Mouse (Mus musculus) lung, embryonic 14.5 days (tissue): Measurements from ENCODE around the gene Sufu. TPM values are rescaled to one million over a fixed set of nuclear protein-coding genes. Genes with fewer than 3 reads are reported as not detected.

Source experiments
- ATAC-seq: fragments of 200-750 bp; cut with Nextera tagmentation; 2 replicates; pipeline ENCODE4 v1.8.0; 2017; ENCODE audit warnings: mild to moderate bottlenecking, moderate TSS enrichment, moderate library complexity; ENCODE audit not compliant: insufficient read depth
- DNase-seq: peaks from one replicate; pipeline ENCODE4 v3.0.0-alpha.2; 2015
- H3K27ac ChIP-seq: fragments of 300-500 bp; sonication (generic); 2 replicates; pipeline ENCODE4 v1.5.1; 2014; ENCODE audit warnings: low read depth, mild to moderate bottlenecking, moderate library complexity
- H3K27me3 ChIP-seq: fragments of 300-500 bp; sonication (generic); 2 replicates; pipeline ENCODE4 v1.6.1; 2014; ENCODE audit warnings: low read length, control low read depth; ENCODE audit not compliant: insufficient read depth
- H3K36me3 ChIP-seq: fragments of 300-500 bp; sonication (generic); 2 replicates; pipeline ENCODE4 v1.6.1; 2014; ENCODE audit warnings: control low read depth; ENCODE audit not compliant: insufficient read depth
- H3K4me1 ChIP-seq: fragments of 300-500 bp; sonication (generic); 2 replicates; pipeline ENCODE4 v1.6.1; 2014; ENCODE audit warnings: antibody characterized with exemption, control low read depth; ENCODE audit not compliant: insufficient read depth
- H3K4me2 ChIP-seq: fragments of 300-500 bp; sonication (generic); 2 replicates; pipeline ENCODE4 v1.6.1; 2014; ENCODE audit warnings: mild to moderate bottlenecking
- H3K4me3 ChIP-seq: fragments of 300-500 bp; sonication (generic); 2 replicates; pipeline ENCODE4 v1.5.1; 2014; ENCODE audit warnings: low read depth, low read length
- H3K9ac ChIP-seq: fragments of 300-500 bp; sonication (generic); 2 replicates; pipeline ENCODE4 v1.6.1; 2014
- H3K9me3 ChIP-seq: fragments of 300-500 bp; sonication (generic); 2 replicates; pipeline ENCODE4 v1.6.1; 2016; ENCODE audit warnings: low read depth, low read length, control low read depth
- CTCF ChIP-seq: IDR thresholded peaks from 2 replicates; pipeline ENCODE4 v1.5.1; 2016; ENCODE audit warnings: antibody characterized with exemption, low read depth
- WGBS: fragments of 180-500 bp; shearing (Covaris S2); extraction: QIAGEN DNeasy Blood & Tissue Kit; methylation state at CpG from one replicate; pipeline ENCODE4 v1.1.7; 2014; 5-methylcytosine and 5-hydroxymethylcytosine counted together
- polyA plus RNA-seq: library from polyadenylated mRNA; unstranded; fragments of >200 nt; fragmentation: Nextera tagmentation; extraction: Ambion mirVana; gene quantifications from 2 replicates; pipeline ENCODE4 v1.2.1, GENCODE M21; 2014

Sufu gene
- polyA plus RNA-seq, 1 experiment from 2014 or later, result 47.5 TPM

GRCm38 (mm10) chr19:46478242-46478641, 81.5 kb downstream of the Sufu start:
- Histone ChIP-seq H3K27ac (peak overlapping the region; percentile 88), H3K27me3 (no peaks in the 10 kb centered on the region), H3K4me3 (no peak overlapping the region), H3K36me3 (peaks cover 61% of the 10 kb centered on the region), H3K4me2 (no peak overlapping the region), H3K9me3 (no peaks in the 10 kb centered on the region), H3K9ac (no peak overlapping the region), H3K4me1 (peaks cover 35% of the 10 kb centered on the region)
- WGBS, result 69% methylated on average over 4 of the region's 4 CpGs
- ATAC-seq, result peak; percentile 9; the same call in 1 of the 2 replicates
- DNase-seq, result peak; percentile 37
- TF ChIP-seq CTCF, result no peak

- H3K9ac ChIP-seq, result no peak overlapping the region
- peak; percentile 51; the same call in 1 of the 2 replicates for ATAC-seq
Observed at GRCm38 (mm10) chr19:46478826-46479225, 82.1 kb downstream of the Sufu start.

DNA sequence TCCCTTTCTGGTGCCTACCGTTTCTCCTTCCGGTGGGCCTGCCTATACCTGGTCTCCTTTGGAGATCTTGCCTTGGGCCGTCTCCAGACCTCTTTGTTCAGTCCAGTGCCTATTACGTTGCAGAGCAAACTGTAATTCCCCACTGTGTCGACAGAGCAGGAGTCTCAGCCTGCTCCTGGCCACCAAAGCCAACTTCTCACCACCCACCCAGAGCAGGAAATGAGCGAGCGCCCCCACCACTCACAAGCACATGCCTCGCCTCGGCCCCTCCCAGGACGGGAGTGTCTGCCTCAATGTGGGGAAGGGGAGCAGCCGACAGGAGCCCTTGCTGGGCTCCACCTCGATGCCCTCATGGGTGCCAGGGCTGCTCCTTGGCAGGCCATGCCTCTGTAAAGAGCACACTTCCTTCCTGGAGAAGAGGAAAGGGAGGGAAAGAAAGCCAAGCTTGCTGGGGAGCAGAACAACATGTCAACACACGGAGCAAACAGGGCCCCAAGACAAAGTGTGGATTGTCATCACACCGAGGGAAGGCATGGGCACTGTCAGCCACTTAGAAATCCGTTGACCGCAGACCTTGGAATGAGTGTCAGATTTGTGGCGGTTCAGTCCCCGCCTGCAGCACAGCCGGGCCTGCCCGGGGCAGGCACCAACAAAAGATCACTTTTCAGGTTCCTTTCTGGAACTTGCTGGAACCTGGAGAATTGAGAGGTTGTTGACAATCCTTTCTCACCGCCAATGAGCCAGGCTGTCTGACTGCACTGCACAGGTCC, 82.8 kb downstream of the Sufu start:
- Histone ChIP-seq H3K9ac (peak overlapping the region; percentile 16; the same call in 1 of the 2 replicates), H3K4me2 (0 out of 2 replicates have a peak overlapping the region, but pooled peaks have one; percentile 7), H3K9me3 (no peaks in the 10 kb centered on the region), H3K36me3 (peaks cover 58% of the 10 kb centered on the region), H3K4me3 (no peak overlapping the region), H3K4me1 (peaks cover 45% of the 10 kb centered on the region), H3K27ac (peak overlapping the region; percentile 88), H3K27me3 (no peaks in the 10 kb centered on the region)
- peak; percentile 30; the same call in 1 of the 2 replicates for TF ChIP-seq CTCF
- DNase-seq, result peak; percentile 61
- 32% methylated on average over 21 of the region's 21 CpGs for WGBS
- ATAC-seq, result peak; percentile 35; the same call in 1 of the 2 replicates

More at GRCm38 (mm10) chr19:46478826-46479225, 82.1 kb downstream of the Sufu start:
- H3K27me3 ChIP-seq, result no peaks in the 10 kb centered on the region
- no peaks in the 10 kb centered on the region for H3K9me3 ChIP-seq
- WGBS, result 14% methylated on average over 5 of the region's 5 CpGs
- no peak for TF ChIP-seq CTCF
- peaks cover 39% of the 10 kb centered on the region for H3K4me1 ChIP-seq
- no peak overlapping the region for H3K4me3 ChIP-seq
- DNase-seq, result peak; percentile 71
- H3K36me3 ChIP-seq, result peaks cover 59% of the 10 kb centered on the region
- H3K27ac ChIP-seq, result peak overlapping the region; percentile 88
- no peak overlapping the region for H3K4me2 ChIP-seq

- Histone ChIP-seq H3K4me3 (no peak overlapping the region), H3K27me3 (no peaks in the 10 kb centered on the region), H3K9me3 (no peaks in the 10 kb centered on the region), H3K36me3 (peaks cover 54% of the 10 kb centered on the region), H3K4me1 (peaks cover 49% of the 10 kb centered on the region), H3K27ac (peak overlapping the region; percentile 88), H3K9ac (no peak overlapping the region), H3K4me2 (no peak overlapping the region)
- TF ChIP-seq CTCF, result no peak
- DNase-seq (peak; percentile 27), ATAC-seq (no peak)
- 43% methylated on average over 10 of the region's 10 CpGs for WGBS
Observed at GRCm38 (mm10) chr19:46480624-46481345, 84.1 kb downstream of the Sufu start.

DNA sequence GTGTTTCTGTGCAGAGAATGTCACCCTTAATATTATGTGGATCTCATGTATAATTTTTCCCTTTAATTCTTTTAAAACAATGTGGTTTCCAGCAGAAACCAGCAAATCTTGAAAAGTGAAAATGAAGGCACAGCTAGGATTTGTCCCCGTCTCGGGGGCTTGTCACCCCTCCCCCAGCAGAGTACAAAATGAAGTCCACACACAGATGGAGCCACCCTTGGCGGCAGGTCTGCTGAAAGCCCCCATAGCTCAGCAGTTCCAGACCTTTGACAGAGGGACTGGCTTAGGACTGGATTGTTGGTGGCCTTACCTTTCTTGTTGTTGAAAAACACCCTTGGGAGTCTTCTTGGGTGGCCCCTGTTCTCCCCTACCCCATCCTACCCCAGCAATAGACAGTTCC, 84.7 kb downstream of the Sufu start:
- H3K36me3 ChIP-seq, result peaks cover 55% of the 10 kb centered on the region
- H3K4me3 ChIP-seq, result no peak overlapping the region
- H3K9me3 ChIP-seq, result no peaks in the 10 kb centered on the region
- no peak overlapping the region for H3K4me2 ChIP-seq
- peaks cover 49% of the 10 kb centered on the region for H3K4me1 ChIP-seq
- no peak for TF ChIP-seq CTCF
- H3K9ac ChIP-seq, result no peak overlapping the region
- 20% methylated on average over 3 of the region's 3 CpGs for WGBS
- ATAC-seq (no peak), DNase-seq (no peak)
- H3K27ac ChIP-seq, result peak overlapping the region; percentile 58
- no peaks in the 10 kb centered on the region for H3K27me3 ChIP-seq

GRCm38 (mm10) chr19:46481756-46482155, 85.1 kb downstream of the Sufu start:
- Histone ChIP-seq H3K27me3 (no peaks in the 10 kb centered on the region), H3K4me1 (peaks cover 49% of the 10 kb centered on the region), H3K27ac (peak overlapping the region; percentile 58), H3K9ac (no peak overlapping the region), H3K9me3 (no peaks in the 10 kb centered on the region), H3K4me2 (no peak overlapping the region), H3K36me3 (peaks cover 56% of the 10 kb centered on the region), H3K4me3 (no peak overlapping the region)
- 8% methylated on average over 4 of the region's 4 CpGs for WGBS
- no peak for TF ChIP-seq CTCF
- peak; percentile 68 for DNase-seq
- ATAC-seq, result no peak
